Mouse (Mus musculus) thymus, postnatal 10 days (tissue): Measurements from ENCODE around the gene Tex10.

Experiments used
- DNase-seq, 2 experiments: peaks; one replicate each; pipeline ENCODE4 v3.0.0; 2021; ENCODE audit warnings: low spot score in 2 of 2

Tex10 gene

DNA sequence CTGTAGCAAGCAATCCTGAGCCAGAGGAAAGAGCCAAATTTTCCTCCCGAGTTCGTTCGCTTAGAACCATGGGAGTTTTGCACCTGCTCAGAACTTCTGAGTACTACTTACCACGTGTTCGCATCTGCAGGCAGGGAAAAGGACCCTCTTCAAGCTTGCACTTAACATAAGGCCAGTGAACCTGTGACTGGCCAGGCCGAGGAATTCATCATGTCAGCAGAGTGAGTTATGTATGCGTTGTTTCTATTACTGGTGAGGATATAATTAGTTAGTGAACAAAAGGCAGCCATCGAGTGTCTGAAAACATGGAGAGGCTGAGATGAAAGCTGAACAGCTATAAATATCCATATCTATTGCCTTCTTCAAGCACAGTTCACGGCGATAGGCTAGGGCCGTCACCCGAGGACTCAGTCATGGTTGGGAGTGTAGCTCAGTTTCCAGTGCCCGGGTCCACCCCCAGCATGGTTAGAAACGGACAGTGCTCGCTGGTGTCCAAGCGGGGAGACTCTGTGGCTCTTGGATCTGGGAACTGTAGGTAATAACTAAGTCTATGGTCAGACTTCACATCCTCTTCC lies 70.1 kb downstream of the Tex10 start:
- no peak for DNase-seq

DNA sequence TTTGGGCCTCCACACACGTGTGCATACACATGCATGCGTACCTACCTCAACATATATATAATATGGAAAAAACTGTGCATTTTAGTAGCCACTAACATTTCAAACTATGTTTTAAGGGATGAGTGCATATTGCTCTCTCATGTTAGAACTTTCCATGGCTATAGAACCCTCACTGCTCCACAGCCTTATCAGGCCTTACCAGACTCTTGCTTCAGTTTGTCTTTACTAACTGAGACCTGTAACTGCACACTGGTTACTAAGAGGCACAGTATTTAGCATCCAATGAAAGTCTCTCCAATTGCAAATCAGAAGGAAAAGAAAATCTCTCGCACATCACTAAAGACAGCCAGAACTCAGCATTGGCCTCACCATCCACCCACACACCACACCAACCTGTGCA lies 76.3 kb downstream of the Tex10 start:
- DNase-seq, result no peak

DNA sequence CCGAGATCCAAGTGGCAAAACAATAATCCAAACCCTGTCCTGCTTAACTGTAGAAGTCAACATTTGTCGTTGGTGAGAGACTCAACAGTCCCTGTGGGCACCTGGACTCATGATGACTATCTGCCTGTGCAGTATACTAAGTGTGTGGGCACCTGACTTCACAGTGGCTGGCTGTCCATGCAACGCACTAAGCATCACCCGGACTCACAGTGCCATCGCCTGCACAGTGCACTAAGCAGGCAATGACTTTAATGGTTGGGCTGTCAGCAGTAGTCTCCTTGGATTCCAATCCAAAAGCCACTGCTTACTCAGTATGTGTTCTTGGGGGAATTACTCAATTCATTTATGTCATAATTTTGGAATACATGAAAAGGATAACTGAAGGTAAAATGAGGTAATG lies 90.8 kb downstream of the Tex10 start:
- no peak for DNase-seq

DNA sequence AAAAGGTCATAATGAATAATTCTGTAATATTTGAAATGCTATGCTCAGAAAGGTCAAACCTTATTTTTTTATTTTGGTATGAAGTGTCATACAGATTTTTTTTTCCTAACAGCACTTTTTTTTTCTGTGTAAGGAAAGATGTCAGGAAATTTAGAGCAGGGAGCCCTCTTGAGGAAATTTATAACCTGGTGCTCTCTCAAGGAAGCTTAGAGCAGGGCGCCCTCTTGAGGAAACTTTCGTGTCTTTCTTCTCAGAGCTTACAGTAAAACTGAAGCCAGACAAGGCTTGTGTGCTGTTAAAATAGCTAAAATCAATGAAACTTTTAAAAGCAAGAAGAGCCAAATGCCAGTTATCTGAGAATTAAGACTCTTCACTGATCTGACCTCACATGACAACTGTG lies 92.3 kb downstream of the Tex10 start:
- peak; percentile 7 to 56 for DNase-seq
